Mouse (Mus musculus) retina, embryonic 14.5 days (tissue): Measurements from ENCODE around the gene Fgf13.

ENCODE experiments used
- DNase-seq: peaks from one replicate; pipeline ENCODE4 v3.0.0-alpha.2; 2015; ENCODE audit warnings: low spot score

Fgf13 gene

DNA sequence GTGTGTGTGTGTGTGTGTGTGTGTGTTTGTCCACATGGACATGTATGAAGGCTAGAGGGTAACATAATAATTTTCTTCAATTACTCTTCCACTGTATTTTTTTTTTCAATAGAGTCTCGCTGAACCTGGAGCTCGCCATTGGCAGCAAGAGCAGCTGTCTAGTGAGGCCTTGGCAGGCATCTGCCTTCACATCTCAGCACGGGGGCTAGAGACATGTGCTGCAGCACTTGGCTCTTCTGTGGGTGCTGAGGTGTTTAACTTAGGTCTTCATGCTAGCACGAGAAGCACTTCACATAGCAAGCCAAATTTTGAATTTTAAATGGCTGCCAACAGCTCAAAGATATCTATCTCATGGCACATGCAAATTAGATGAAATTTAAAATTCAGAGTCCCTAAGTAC, 380.9 kb downstream of the Fgf13 start:
- DNase-seq, result no peak

GRCm38 (mm10) chrX:59182323-59182722, 385.5 kb downstream of the Fgf13 start:
- DNase-seq, result peak; percentile 16

- DNase-seq, result no peak
These were observed 388.2 kb downstream of the Fgf13 start for GRCm38 (mm10) chrX:59179627-59180026.

DNA sequence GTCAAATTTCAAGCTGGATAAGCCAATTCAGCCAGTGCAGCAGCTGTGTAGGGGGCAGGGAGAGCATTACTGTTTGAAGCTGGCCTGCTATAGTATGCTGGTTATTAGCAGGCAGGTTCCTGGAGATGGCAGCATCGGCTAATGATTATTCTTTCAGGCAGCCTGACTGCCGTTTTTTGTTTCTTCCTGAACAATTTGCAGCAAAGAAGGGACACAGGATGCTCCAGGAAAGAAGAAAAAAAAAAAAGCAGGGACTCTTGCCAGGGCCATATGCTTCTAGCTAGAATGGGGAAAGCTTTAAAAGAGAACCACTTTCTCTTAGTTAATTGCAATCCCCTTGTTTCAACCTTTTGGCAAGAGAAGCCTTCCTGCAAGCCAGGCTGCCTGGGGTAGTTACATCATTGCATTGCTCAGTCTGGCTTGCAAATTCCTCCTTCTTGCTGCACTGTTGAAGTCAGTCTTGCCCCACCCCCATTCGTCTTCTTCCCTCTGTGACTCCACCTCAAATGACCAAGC, 388.7 kb downstream of the Fgf13 start:
- DNase-seq, result peak; percentile 75

DNA sequence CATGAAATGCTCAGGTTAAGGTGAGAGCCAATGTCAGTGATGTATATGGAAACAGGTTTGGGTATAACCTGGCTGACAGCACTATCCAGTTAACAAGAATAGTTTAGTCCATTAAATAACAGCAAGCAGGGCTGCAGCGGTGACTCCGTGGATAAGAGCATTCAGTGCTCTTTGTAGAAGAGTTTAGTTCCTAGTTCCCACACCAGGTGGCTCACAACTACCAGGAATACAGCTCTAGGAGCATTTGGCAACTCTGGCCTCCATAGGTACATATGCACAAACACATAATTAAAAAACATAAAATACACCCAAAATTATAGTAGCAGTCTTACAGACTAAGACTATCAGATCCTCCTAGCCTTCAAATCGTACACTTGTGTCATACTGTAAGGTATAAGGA, 390.2 kb downstream of the Fgf13 start:
- DNase-seq, result peak; percentile 39

GRCm38 (mm10) chrX:59172200-59172599, 395.7 kb downstream of the Fgf13 start:
- peak; percentile 57 for DNase-seq

DNA sequence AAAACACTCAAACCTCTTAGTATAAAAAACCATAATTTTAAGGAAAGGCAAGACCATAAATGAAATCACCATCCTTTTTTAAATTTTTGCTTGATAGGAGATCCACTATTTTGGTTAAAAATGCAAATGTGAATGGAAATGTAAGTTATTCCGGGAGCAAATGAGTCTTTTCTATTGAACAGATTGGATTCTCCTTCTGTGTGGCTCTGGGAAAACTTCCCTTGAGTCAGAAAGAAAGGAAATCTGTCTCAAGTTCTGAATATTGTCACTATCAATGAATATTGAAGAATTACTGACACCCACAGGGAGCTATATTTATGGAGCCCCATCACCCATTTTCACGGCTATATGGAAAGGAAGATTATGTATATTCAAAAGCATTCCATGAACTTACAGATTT, 401.1 kb downstream of the Fgf13 start:
- DNase-seq, result no peak

DNA sequence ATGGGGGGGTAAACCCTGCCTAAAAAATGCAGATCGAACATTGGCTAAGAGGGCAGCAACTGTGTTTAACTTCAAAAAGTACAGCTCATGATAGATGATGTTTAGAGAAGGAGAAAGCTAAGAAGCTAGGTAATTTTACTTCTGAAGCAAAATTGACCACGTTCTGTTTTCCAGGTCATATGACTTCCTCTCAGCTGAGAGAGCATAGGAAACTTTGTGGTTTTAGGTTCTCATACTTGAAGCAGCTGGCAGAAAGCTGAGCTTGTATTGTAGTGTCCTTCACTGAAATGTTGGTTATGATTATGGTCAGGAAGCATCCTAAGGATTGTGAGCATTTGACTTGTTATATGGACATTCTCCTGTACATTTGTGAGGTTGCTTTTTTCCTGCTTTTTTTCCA, 425.9 kb downstream of the Fgf13 start:
- DNase-seq, result no peak

GRCm38 (mm10) chrX:59134928-59135361, 432.9 kb downstream of the Fgf13 start:
- peak; percentile 79 for DNase-seq

- peak; percentile 55 for DNase-seq
These were observed 433.6 kb downstream of the Fgf13 start for GRCm38 (mm10) chrX:59134166-59134861.

DNA sequence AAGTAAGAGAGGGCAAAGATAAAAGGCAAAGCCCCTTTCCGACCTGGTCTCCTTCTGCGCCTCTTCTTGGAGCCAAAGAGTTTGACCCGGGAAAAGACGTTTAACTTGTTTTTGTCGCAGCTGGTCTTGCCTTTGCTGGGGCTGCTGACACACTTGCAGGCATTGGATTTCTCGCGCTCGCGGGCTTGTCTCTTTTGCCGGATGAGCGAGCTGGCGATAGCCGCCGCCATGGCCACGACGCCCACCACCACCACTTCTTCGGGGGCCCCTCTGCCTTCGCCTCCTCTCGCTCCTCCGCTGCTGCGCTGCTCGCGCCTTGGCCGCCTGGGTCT, 434.1 kb downstream of the Fgf13 start:
- DNase-seq, result peak; percentile 42

DNA sequence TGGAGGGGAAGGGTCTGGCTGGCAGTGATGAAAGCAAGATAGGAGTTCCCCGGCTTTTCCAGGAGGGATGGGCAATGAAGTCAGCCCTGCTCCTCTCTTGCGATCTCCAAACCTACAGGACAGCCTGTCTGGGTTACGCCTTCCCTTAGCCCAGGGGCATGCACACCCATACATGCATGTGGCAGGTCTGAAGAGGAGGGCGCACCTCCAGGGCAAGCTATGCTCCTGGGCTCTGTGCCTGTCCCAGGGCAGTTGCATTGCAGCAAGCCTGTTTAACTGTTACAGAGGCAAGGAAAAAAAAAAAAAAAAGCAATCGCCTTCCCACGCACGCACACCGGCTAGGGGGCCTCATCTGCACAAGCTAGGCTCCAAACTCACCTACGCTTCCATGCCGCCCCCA, 434.5 kb downstream of the Fgf13 start:
- DNase-seq, result no peak

DNA sequence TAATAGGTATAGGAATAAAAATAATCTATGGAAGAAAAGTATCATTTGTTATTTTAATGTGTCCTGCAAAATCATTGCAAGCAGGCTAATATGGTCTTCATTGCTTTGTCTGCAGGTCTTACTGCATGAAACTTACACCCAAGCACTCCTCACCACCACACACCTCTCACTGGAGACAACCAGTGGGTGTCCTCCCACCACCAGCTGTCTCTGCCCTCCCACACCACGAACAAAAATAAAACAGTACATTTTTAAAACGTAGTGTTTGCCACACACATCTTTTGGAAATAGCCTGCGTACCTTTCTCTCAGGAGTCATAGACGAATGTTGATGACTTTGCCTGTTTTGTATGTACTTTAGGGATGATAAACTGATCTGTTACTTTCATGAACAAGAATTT, 441.2 kb downstream of the Fgf13 start:
- DNase-seq, result no peak

DNA sequence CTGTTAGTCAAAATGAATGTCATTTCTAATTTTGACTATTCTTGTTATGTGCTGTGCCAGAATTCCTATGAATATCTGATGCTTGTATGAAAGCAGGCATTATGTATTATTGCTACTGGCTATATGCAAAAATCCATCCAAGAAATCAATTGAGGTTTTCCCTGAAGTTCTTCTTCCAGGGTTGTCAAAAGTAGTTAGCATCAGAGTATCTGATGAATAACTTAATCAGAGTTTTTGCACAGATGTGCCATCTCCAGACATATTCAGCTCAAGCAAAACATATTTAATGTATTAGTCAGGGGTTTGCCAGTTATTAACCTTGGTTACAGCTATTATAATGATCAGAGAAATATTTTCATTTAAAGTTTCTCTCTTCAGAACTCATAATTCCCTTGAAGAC, 454.7 kb downstream of the Fgf13 start:
- DNase-seq, result peak; percentile 15

GRCm38 (mm10) chrX:59085928-59086327, 481.9 kb downstream of the Fgf13 start:
- DNase-seq, result no peak

GRCm38 (mm10) chrX:59080427-59080826, 487.4 kb downstream of the Fgf13 start:
- no peak for DNase-seq

DNA sequence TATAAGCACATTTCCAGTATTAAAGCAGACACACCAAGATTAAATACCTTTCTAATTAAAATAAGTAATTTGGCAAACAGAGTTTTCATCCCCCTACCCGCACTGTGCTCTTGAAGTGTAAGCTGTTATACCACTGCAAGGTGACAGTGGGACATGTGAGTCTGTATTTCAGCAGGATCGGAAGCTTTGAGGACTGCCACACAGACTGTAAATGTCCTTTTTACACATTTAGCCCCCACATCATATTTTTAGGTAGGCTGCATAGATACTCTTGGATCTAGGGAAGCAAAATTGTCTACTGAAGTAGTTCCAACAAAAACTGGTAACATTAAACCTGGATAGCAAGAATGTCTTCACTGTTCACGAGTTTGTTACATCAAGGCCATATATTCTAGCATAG, 495.8 kb downstream of the Fgf13 start:
- DNase-seq, result no peak

DNA sequence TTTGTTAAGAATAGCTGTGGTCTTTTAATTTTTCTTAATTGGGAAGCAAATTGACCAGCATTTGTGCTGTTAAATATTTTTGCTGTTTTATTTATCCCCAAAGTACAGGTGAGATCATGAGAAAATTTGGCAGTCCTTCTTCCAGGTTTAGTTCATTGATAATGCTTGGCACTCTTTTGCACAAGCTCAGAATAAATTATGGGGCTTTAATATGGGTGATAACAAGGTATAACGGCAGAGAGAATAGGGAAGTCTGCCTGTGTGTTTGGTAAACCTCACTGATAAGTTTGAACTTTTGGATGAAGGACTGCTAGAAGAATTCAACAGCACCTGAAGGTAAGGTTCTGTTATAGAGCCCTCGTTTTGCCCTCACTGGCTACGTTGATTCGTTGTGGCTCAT, 504.7 kb downstream of the Fgf13 start:
- DNase-seq, result no peak

GRCm38 (mm10) chrX:59034969-59035368, 532.9 kb downstream of the Fgf13 start:
- DNase-seq, result no peak
